Mouse (Mus musculus) kidney, embryonic 15.5 days (tissue): Measurements from ENCODE around the gene Zfp784. TPM values are rescaled to one million over a fixed set of nuclear protein-coding genes. Genes with fewer than 3 reads are reported as not detected.

Experiments
- ATAC-seq: fragments of 200-750 bp; cut with Nextera tagmentation; replicated peaks from 2 replicates; pipeline ENCODE4 v1.8.0; 2017; ENCODE audit warnings: moderate TSS enrichment; ENCODE audit not compliant: low FRiP score
- H3K27ac ChIP-seq: fragments of 300-500 bp; sonication (generic); 2 replicates; pipeline ENCODE4 v1.5.1; 2015; ENCODE audit warnings: mild to moderate bottlenecking, inconsistent platforms
- H3K27me3 ChIP-seq: fragments of 300-500 bp; sonication (generic); 2 replicates; pipeline ENCODE4 v1.6.1; 2015; ENCODE audit warnings: inconsistent platforms
- H3K36me3 ChIP-seq: fragments of 300-500 bp; sonication (generic); 2 replicates; pipeline ENCODE4 v1.6.1; 2015; ENCODE audit warnings: inconsistent platforms
- H3K4me1 ChIP-seq: fragments of 300-500 bp; sonication (generic); 2 replicates; pipeline ENCODE4 v1.6.1; 2015; ENCODE audit warnings: inconsistent platforms
- H3K4me2 ChIP-seq: fragments of 300-500 bp; sonication (generic); 2 replicates; pipeline ENCODE4 v1.6.1; 2015; ENCODE audit warnings: moderate library complexity, mild to moderate bottlenecking, inconsistent platforms
- H3K4me3 ChIP-seq: fragments of 300-500 bp; sonication (generic); replicated peaks from 2 replicates; pipeline ENCODE4 v1.5.1; 2015; ENCODE audit warnings: mild to moderate bottlenecking, inconsistent platforms
- H3K9ac ChIP-seq: fragments of 300-500 bp; sonication (generic); 2 replicates; pipeline ENCODE4 v1.6.1; 2015; ENCODE audit warnings: mild to moderate bottlenecking, inconsistent platforms
- H3K9me3 ChIP-seq: fragments of 300-500 bp; sonication (generic); replicated peaks from 2 replicates; pipeline ENCODE4 v1.6.1; 2016; ENCODE audit warnings: inconsistent platforms
- WGBS: fragments of 180-500 bp; shearing (Covaris S2); methylation state at CpG from one replicate; pipeline ENCODE4 v1.1.7; 2015; ENCODE audit warnings: mixed read lengths; 5-methylcytosine and 5-hydroxymethylcytosine counted together
- polyA plus RNA-seq: library from polyadenylated mRNA; unstranded; fragments of >200 nt; fragmentation: Nextera tagmentation; extraction: Ambion mirVana; gene quantifications from 2 replicates; pipeline ENCODE4 v1.2.1, GENCODE M21; 2015

Zfp784 gene
- polyA plus RNA-seq, 1 experiment from 2014 or later = 6.4 TPM

DNA sequence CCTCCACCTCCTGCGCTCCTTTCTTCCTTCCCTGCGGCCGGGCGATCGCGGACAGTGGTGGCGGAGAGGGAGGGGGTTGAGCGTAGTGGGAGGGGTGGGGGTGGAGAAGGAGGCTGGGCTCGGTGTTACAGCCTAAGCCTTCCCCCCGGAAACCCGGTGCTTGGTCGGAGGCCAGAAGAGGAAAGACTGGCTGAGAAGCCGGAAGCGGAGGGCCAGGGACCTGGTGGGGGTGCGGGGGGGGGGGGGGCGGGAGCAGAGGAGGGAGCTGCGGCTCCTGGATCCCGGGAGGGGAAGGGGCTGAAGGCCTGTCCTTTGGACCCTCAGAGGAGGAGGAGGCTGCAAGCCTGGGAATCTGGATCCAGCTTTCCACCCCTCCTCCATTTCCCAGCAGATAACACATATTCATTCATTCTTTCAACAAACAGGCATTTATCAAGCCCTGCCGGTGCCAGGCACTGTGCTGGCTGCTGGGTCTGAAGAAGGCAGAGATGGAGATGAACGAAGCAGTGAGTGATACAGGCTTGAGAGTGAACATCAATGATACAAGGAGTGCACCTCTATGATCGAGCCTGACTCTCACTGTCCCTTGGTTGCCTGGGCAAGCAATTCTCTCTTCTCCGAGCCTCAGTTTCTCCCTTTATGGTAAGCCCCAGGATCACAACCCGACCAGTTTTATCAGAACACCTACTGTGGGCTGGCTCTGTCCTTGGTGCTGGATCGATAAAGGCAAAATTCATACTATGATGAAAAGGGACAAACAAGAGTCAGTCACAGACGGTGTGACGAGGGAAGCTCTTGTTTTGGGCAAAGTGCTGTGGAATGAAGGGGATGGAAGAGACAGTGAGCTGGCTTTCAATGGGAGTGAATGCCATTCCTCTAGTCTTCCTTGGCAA lies 42.0 kb downstream of the Zfp784 start, which contains the start of gene Zfp579:
Zfp579 (minus strand) TSS at position 156 of the 893 bp plus-strand sequence.
- Histone ChIP-seq H3K4me1 (peaks cover 27% of the 10 kb centered on the region), H3K9ac (peak within 1 kb of the TSS; percentile 79), H3K9me3 (peaks cover 3% of the 10 kb centered on the region), H3K4me3 (peak within 1 kb of the TSS; percentile 68), H3K4me2 (peak within 1 kb of the TSS; percentile 78), H3K36me3 (peaks cover 30% of the 10 kb centered on the region), H3K27ac (peak within 1 kb of the TSS; percentile 72), H3K27me3 (peaks cover 7% of the 10 kb centered on the region; the same call in 1 of the 2 replicates)
- 7% methylated on average over 17 of the region's 26 CpGs for WGBS
- peak; percentile 89 for ATAC-seq

DNA sequence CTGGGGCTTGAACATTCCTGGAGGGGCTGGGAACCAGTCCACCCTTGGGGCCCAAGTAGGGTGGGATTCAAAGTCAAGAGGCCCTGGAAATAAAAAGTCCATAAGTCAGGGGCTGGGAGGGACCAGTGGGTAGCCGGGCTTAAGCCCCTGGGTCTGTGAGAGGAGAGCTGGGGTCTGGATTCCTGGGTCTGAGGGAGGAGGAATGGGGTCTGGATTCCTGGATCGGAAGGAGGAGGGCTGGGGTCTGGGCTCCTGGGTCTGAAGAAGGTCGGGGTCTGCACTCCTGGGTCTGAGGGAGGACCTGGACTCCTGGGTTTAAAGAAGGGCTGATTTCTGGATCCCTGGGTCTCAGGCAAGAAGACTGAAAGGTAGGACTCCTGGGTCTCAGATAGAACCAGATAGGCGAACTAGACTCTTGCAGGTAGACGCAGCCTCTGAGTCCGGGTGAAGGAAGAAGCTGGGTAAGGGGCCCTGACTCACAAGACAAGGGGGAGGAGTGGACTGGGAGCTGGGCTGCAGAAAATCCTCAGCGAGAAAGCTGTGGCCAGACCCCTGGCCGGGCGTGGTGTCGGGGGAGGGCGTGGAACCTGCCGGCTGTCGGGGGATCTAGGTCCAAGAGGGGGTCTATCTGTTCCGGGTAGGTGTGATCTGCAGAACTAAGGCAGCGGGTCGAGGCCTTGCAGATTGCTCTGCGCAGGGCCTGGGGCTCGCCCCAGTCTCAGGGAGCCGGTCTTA lies 42.8 kb downstream of the Zfp784 start:
- peak overlapping the region; percentile 68 for H3K4me3 ChIP-seq
- peaks cover 7% of the 10 kb centered on the region; the same call in 1 of the 2 replicates for H3K27me3 ChIP-seq
- 0 out of 2 replicates have a peak, but pooled peaks have one; percentile 9 for ATAC-seq
- 7% methylated on average over 18 of the region's 19 CpGs for WGBS
- peak overlapping the region; percentile 72 for H3K27ac ChIP-seq
- H3K4me2 ChIP-seq = peak overlapping the region; percentile 78
- H3K36me3 ChIP-seq = peaks cover 32% of the 10 kb centered on the region
- peaks cover 3% of the 10 kb centered on the region for H3K9me3 ChIP-seq
- peaks cover 27% of the 10 kb centered on the region for H3K4me1 ChIP-seq
- H3K9ac ChIP-seq = peak overlapping the region; percentile 79

DNA sequence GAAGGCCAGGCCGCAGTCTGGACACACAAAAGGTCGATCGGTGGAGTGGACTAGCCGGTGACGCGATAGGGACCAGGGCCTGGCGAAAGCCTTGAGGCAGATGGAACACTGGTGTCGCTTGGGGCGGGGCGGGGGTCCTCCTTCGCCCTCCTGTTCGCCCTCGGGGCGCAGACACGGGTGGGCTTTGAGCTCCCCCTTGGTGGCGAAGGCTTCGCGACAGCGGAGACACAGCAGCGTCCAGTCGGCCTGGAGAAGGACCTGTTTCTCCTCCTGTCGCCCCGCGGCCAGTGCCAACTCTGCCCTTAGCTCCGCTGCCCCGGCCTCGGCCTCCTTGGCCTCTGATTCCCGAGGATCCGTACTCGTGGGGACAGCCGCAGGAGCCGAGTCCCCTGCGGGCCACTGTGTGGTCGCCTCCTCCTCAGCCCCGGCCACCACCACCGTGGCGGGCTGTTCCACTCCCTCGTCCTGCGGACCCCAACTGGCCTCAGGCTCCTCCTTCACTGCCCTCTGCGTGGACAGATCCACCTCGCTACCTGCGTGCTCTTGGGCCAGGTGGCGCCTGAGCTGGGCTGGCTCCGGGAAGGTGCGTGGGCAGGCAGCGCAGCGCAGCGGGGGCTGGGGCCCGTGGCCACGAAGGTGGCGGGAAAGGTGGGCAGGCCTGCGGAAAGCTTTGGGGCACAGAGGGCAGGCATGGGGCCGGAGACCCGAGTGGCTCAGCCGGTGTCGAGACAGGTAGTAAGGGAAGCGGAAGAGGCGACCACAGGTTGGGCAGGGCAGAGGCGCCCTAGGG lies 44.1 kb downstream of the Zfp784 start:
- Histone ChIP-seq H3K4me2 (peak overlapping the region; percentile 78), H3K4me1 (peaks cover 27% of the 10 kb centered on the region), H3K27ac (no peak overlapping the region), H3K4me3 (peak overlapping the region; percentile 68; the same call in 1 of the 2 replicates), H3K36me3 (peaks cover 32% of the 10 kb centered on the region), H3K27me3 (peaks cover 7% of the 10 kb centered on the region; the same call in 1 of the 2 replicates), H3K9ac (no peak overlapping the region), H3K9me3 (peaks cover 3% of the 10 kb centered on the region)
- WGBS = 56% methylated on average over 59 of the region's 59 CpGs
- no peak; the same call in 1 of the 2 replicates for ATAC-seq

DNA sequence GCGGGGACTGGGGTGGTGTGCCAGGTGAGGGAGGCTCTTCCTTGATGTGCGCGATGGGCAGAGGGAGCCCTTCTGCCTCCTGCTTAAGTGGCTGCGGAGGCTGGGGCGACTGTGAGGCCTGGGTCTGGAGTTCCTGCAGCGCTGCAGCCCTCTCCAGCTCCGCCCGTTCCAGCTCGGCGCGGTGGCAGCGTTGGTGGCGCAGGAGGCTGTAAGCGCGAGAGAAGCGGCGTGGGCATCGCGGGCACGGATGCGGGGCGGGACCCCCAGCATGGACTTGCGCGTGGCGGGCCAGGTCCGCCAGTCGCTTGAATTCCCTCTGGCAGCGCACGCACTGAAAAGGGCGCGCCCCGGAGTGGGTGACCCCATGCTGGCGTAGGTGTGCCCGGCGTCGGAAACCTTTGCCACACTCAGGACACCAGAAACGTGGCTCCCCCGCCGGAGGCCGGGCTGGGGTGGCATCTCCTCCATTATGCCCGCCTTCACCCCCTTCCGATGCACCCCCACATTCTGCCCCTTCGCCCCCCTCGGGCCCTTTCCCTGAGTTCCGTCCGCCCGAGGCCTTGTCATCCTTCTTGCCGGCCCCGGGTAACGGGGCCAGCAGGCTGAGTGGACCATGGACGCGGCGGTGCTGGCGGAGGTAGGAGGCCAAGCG lies 44.8 kb downstream of the Zfp784 start:
- Histone ChIP-seq H3K36me3 (peaks cover 32% of the 10 kb centered on the region), H3K4me2 (peak overlapping the region; percentile 78), H3K4me1 (peaks cover 27% of the 10 kb centered on the region), H3K4me3 (0 out of 2 replicates have a peak overlapping the region, but pooled peaks have one; percentile 68), H3K27ac (no peak overlapping the region), H3K9ac (no peak overlapping the region), H3K27me3 (peaks cover 7% of the 10 kb centered on the region; the same call in 1 of the 2 replicates), H3K9me3 (peaks cover 3% of the 10 kb centered on the region)
- 45% methylated on average over 55 of the region's 55 CpGs for WGBS
- ATAC-seq = no peak

DNA sequence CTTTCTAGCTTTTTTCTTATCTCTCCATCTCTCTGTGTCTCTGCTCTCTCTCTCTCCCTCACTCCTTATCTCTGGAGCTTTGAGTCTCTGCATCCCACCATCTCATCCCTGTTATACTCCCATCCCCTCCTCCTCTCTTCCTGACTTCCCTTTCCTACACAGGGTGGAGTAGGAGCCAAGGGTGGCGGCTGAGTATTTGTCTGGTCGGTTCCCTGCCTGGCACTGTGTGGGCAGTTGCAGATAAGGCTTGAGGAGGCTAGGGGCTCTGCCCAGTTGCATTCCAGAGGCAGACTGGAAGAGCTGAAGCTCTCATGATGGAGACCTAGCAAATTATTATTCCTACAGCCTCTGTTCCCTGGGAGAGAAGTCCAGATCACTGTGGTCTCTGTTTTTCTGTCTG lies 50.0 kb downstream of the Zfp784 start:
- ATAC-seq = no peak
- Histone ChIP-seq H3K9ac (no peak overlapping the region), H3K9me3 (no peaks in the 10 kb centered on the region), H3K27ac (no peak overlapping the region), H3K4me3 (no peak overlapping the region), H3K36me3 (peaks cover 22% of the 10 kb centered on the region), H3K27me3 (no peaks in the 10 kb centered on the region), H3K4me1 (no peaks in the 10 kb centered on the region), H3K4me2 (no peak overlapping the region)
- 63% methylated on average over 2 of the region's 2 CpGs for WGBS

Other genes with a start within 250 kb of the Zfp784 start
- gene Tmem238, start 248.8 kb downstream of the Zfp784 start, polyA plus RNA-seq = 12.9 and 14.1 TPM in 2 replicates
- gene Rpl28, start 245.6 kb downstream of the Zfp784 start, polyA plus RNA-seq = 391 and 408 TPM in 2 replicates
- 384 and 386 TPM in 2 replicates for gene Ube2s, start 225.9 kb downstream of the Zfp784 start, polyA plus RNA-seq
- gene Shisa7, start 193.8 kb downstream of the Zfp784 start, polyA plus RNA-seq = 0.84 and 0.96 TPM in 2 replicates
- 6.1 and 7.2 TPM in 2 replicates for gene Isoc2b, start 168.2 kb downstream of the Zfp784 start, polyA plus RNA-seq
- 0.93 and 1.2 TPM in 2 replicates for gene Isoc2a, start 161.3 kb downstream of the Zfp784 start, polyA plus RNA-seq
- gene Gm36210, start 131.9 kb downstream of the Zfp784 start, polyA plus RNA-seq = not detected in 2 replicates
- gene Zfp628, start 123.2 kb downstream of the Zfp784 start, polyA plus RNA-seq = 4.0 and 4.1 TPM in 2 replicates
- gene Nat14, start 116.4 kb downstream of the Zfp784 start, polyA plus RNA-seq = 4.2 and 5.3 TPM in 2 replicates
- 1.9 and 2.7 TPM in 2 replicates for gene Ssc5d, start 112.7 kb downstream of the Zfp784 start, polyA plus RNA-seq
- gene Sbk2, start 74.0 kb downstream of the Zfp784 start, polyA plus RNA-seq = 0.19 and 0.27 TPM in 2 replicates
- not detected in 2 replicates for gene Sbk3, start 67.3 kb downstream of the Zfp784 start, polyA plus RNA-seq
- 36.7 and 39.9 TPM in 2 replicates for gene Zfp579, start 42.3 kb downstream of the Zfp784 start, polyA plus RNA-seq
- 10.4 and 12.7 TPM in 2 replicates for gene Zfp524, start 24.0 kb downstream of the Zfp784 start, polyA plus RNA-seq
- 46.5 and 53.1 TPM in 2 replicates for gene Fiz1, start 23.7 kb downstream of the Zfp784 start, polyA plus RNA-seq
- gene Gm44973, start 22.9 kb downstream of the Zfp784 start, polyA plus RNA-seq = 1.6 and 2.5 TPM in 2 replicates
- gene Zfp865, start 18.1 kb downstream of the Zfp784 start, polyA plus RNA-seq = 7.2 and 7.6 TPM in 2 replicates
- 24.9 and 27.0 TPM in 2 replicates for gene Ccdc106, start 17.9 kb downstream of the Zfp784 start, polyA plus RNA-seq
- not detected in 2 replicates for gene 4632433K11Rik, start 4.3 kb downstream of the Zfp784 start, polyA plus RNA-seq
- gene Zfp580, start 13.1 kb upstream of the Zfp784 start, polyA plus RNA-seq = 36.2 and 41.0 TPM in 2 replicates
- 145 and 152 TPM in 2 replicates for gene U2af2, start 23.7 kb upstream of the Zfp784 start, polyA plus RNA-seq
- gene Epn1, start 41.8 kb upstream of the Zfp784 start, polyA plus RNA-seq = 55.5 and 62.2 TPM in 2 replicates
- not detected in 2 replicates for gene Rfpl4, start 78.5 kb upstream of the Zfp784 start, polyA plus RNA-seq
- gene Rasl2-9, start 87.5 kb upstream of the Zfp784 start, polyA plus RNA-seq = 0.54 TPM in 1 of 2 replicates, not detected in the other
- gene Vmn1r55, start 111.2 kb upstream of the Zfp784 start, polyA plus RNA-seq = not detected in 2 replicates
- not detected in 2 replicates for gene Vmn1r56, start 158.3 kb upstream of the Zfp784 start, polyA plus RNA-seq
- gene Vmn1r57, start 180.0 kb upstream of the Zfp784 start, polyA plus RNA-seq = not detected in 2 replicates